Mouse (Mus musculus) spleen, adult 2 months (tissue): ENCODE measurements around the gene AU040320. TPM values are rescaled to one million over a fixed set of nuclear protein-coding genes. Genes with fewer than 3 reads are reported as not detected.

Experiments used
- DNase-seq, 2 experiments: peaks; one replicate each; pipeline versions ENCODE4 v3.0.0 to v3.0.0-alpha.2; 2012 to 2021; ENCODE audit warnings: low spot score in 2 of 2, low read depth in 1 of 2
- H3K27ac ChIP-seq: fragments of 200-500 bp; 2 replicates; pipeline ENCODE4 v1.5.1; 2012; ENCODE audit warnings: low read length, inconsistent platforms; ENCODE audit not compliant: insufficient read depth
- H3K27me3 ChIP-seq: fragments of 200-500 bp; 2 replicates; pipeline ENCODE4 v1.6.1; 2012; ENCODE audit warnings: mild to moderate bottlenecking, moderate library complexity, low read length, inconsistent platforms; ENCODE audit not compliant: control insufficient read depth, insufficient read depth
- H3K36me3 ChIP-seq: fragments of 200-500 bp; 2 replicates; pipeline ENCODE4 v1.6.1; 2012; ENCODE audit warnings: mild to moderate bottlenecking, low read length, inconsistent platforms; ENCODE audit not compliant: control insufficient read depth, insufficient read depth
- H3K4me1 ChIP-seq: fragments of 200-500 bp; 2 replicates; pipeline ENCODE4 v1.6.1; 2011; ENCODE audit warnings: inconsistent platforms; ENCODE audit not compliant: control insufficient read depth, insufficient read depth, insufficient read length
- H3K4me3 ChIP-seq: fragments of 200-500 bp; 2 replicates; pipeline ENCODE4 v1.5.1; 2011; ENCODE audit warnings: mild to moderate bottlenecking, inconsistent platforms; ENCODE audit not compliant: insufficient read depth, insufficient read length; ENCODE audit errors: extremely low read depth
- CTCF ChIP-seq: fragments of 200-500 bp; IDR thresholded peaks from 2 replicates; pipeline ENCODE4 v1.5.1; 2011; ENCODE audit warnings: mild to moderate bottlenecking, inconsistent platforms; ENCODE audit not compliant: insufficient read depth, insufficient read length, insufficient replicate concordance; ENCODE audit errors: extremely low read depth
- POLR2A ChIP-seq: fragments of 200-500 bp; IDR thresholded peaks from 2 replicates; pipeline ENCODE4 v1.6.1; 2011; ENCODE audit warnings: low read depth, low read length, inconsistent platforms
- WGBS: fragments of 180-500 bp; shearing (Covaris S2); methylation state at CpG from one replicate; pipeline ENCODE4 v1.1.7; 2018; 5-methylcytosine and 5-hydroxymethylcytosine counted together
- polyA plus RNA-seq: library from polyadenylated mRNA; depleted of rRNA; stranded (reverse); fragments of >200 nt; gene quantifications from 2 replicates; pipeline ENCODE4 v1.2.3, GENCODE M21; 2012

AU040320 gene
- polyA plus RNA-seq, 1 experiment, result 27.0 TPM

DNA sequence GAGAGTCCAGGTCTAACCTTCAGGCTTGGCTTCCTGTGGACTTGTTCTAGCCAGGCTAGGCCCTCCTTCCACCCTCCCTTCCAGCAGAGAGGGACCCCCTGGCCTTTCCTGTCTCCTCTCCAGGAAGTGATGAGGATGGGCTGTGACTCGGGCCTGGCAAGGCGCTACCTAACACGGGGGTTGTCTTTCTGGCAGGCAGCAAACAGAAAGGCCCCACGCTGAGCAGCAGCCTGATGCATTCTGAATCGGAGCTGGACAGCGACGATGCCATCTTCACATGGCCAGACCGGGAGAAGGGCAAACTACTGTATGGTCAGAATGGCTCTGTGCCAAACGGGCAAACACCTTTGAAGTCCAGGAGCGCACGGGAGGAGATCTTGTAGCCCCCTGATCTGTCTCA lies 99.6 kb downstream of the AU040320 start:
- TF ChIP-seq CTCF (no peak), POLR2A (no peak)
- no peak overlapping the region for H3K4me3 ChIP-seq
- no peaks in the 10 kb centered on the region for H3K4me1 ChIP-seq
- no peaks in the 10 kb centered on the region for H3K27me3 ChIP-seq
- no peak for DNase-seq
- 90% methylated on average over 11 of the region's 11 CpGs for WGBS
- H3K27ac ChIP-seq, result no peak overlapping the region; the same call in 1 of the 2 replicates
- peaks cover 18% of the 10 kb centered on the region for H3K36me3 ChIP-seq

DNA sequence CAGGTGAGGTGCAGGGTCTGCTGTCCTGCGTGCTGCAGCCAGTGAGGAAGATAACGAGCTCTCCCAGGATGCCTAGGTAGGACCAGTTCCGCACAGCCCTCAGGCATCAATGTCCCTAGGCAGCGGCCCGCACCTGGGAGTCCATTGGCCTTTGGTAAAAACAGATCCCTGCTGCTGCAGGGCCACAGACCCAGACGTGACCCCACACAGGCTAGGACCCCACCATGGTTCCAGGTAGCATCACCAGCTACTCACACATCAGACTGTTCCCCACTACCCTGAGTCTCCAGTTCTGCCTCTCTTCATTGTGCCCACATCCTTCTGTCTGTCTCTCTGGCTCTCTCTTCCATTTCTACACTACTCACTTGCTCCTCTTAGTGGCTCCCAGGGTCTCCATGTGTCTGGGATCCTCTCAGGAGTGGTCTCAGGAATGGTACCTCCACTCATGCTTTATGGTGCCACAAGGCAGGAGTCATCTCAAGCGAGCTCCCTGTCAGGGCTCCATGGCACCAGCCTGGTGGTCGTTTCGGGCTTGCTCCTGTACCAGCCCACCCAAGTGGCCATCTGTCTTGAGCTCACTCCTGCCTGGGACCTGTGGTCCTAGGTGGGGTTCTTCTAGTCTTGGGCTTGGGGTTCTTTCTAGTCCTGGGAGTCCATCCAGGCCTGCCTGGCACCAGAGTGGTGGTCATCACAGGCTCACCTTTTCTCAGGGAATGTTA lies 107.1 kb downstream of the AU040320 start:
- no peak for DNase-seq
- Histone ChIP-seq H3K36me3 (peaks cover 4% of the 10 kb centered on the region), H3K27me3 (no peaks in the 10 kb centered on the region), H3K4me3 (no peak overlapping the region), H3K4me1 (no peaks in the 10 kb centered on the region; the same call in 1 of the 2 replicates), H3K27ac (no peak overlapping the region)
- no peak for TF ChIP-seq POLR2A
- WGBS, result 91% methylated on average over 9 of the region's 9 CpGs

DNA sequence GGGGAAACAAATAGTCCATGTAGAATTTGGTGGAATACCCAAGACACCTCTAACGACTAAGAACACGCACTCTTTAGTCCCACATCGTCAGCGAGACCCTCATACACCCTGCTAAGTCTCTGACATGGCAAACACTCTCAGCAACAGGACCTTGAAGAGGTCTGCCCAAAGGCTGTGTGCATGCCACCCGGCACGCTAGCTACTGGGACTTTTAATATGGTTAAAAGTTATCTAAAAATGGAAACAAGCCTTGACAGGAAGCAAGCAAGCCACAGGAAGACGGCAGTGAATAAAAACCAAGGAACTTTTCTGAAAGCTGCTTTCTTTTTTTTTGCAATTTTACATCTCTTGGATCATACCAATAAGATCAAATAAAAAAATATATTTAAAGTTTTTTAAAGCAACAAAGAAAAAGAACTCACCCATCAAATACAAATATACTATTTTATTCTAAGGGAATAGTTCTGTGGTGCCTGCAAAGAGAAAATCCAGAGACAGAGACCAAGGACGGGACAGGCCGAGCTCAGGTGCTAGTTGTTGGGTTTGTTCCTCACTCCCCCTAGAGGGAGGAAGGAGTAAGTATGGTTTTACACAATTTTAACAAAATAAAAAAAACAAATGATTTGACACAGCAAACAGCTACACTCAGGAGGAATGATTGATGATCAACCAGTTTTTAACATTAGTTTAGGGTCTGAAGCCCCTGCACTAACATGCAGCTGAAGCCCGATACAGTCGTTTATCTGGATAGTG lies 108.3 kb downstream of the AU040320 start:
- no peak overlapping the region for H3K4me3 ChIP-seq
- no peak overlapping the region for H3K27ac ChIP-seq
- no peaks in the 10 kb centered on the region; the same call in 1 of the 2 replicates for H3K4me1 ChIP-seq
- no peaks in the 10 kb centered on the region for H3K27me3 ChIP-seq
- TF ChIP-seq POLR2A, result no peak
- no peak for TF ChIP-seq CTCF
- WGBS, result 17% methylated on average over 11 of the region's 11 CpGs
- peaks cover 6% of the 10 kb centered on the region for H3K36me3 ChIP-seq
- DNase-seq, result no peak

DNA sequence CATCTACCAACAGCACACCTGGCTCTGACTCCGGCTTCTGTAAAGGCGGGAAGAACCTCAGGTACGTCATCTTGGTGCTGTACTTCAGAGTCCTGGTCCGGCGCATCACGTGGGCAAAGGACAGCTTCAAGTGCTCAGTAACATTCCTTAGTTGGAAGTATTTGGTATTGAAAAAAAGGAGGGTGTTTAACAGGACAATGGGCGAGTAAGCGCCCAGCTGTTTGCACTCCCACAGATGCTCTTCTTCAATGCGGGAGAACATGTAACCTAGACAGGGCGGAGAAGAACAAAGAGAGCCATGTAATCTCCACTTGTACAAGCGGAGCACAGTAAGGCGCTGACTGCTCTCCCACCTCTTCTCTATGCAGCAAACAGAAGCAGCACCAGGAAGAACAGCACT lies 115.4 kb downstream of the AU040320 start:
- no peaks in the 10 kb centered on the region for H3K4me1 ChIP-seq
- peaks cover 5% of the 10 kb centered on the region for H3K36me3 ChIP-seq
- no peak overlapping the region for H3K4me3 ChIP-seq
- TF ChIP-seq CTCF (no peak), POLR2A (no peak)
- DNase-seq, result no peak
- no peaks in the 10 kb centered on the region for H3K27me3 ChIP-seq
- 93% methylated on average over 12 of the region's 12 CpGs for WGBS
- H3K27ac ChIP-seq, result no peak overlapping the region

DNA sequence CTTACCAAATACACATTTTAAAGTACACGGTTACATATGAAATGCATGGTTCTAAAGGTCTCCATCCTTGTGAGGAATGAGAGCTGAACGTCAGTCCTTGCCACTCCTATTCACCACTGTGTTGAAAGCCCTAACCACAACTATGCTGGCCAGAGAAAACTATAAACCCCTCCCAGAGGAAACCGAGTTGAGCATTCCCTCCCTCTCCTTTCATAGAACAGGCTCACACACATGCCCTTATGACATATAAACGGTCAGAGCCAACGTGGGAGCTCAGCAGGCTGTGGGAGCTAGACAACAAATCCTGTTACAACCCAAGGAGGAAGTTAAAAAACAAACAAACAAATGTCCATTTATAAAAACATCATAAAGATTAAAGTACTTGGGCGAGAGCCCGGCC lies 119.4 kb downstream of the AU040320 start:
- TF ChIP-seq CTCF (no peak), POLR2A (no peak)
- H3K4me1 ChIP-seq, result no peaks in the 10 kb centered on the region
- no peak for DNase-seq
- 79% methylated on average over 7 of the region's 7 CpGs for WGBS
- no peak overlapping the region for H3K4me3 ChIP-seq
- no peak overlapping the region for H3K27ac ChIP-seq
- H3K27me3 ChIP-seq, result no peaks in the 10 kb centered on the region
- peaks cover 2% of the 10 kb centered on the region; the same call in 1 of the 2 replicates for H3K36me3 ChIP-seq

DNA sequence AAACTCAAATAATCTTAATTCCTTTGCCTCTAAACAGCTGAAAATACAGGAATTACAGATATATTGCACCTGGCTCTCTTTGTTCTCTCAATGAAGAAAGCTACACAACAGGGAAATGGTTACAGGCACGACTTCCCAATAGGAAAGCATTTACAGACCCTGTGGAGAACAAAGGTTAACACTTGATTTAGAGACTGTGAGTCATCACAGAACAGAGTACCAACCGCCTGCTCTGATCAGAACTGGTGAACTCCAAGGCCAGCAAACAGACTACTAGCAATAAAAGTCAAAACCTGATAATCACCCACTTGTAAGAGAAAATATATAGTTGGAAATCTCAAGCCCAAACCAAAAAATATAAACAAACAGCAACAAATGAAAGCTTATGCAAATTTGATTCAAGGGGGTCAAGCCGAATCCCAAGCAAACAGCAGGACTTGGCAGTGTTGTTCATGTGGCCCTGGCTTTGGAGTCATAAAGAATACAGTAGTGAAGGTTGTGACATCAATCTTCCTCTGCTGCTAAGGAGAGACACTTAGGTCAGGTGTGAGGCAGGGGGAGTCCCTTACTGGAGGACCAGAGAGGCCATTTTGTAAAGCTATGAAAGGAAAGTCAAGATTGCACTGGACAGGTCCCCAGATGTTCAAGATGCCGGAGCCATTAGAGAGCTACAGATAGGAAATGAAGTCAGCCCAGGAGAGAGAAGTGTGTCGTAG lies 126.4 kb downstream of the AU040320 start:
- H3K4me1 ChIP-seq, result no peaks in the 10 kb centered on the region
- H3K27ac ChIP-seq, result no peak overlapping the region
- peaks cover 8% of the 10 kb centered on the region for H3K36me3 ChIP-seq
- WGBS, result 87% methylated on average over 5 of the region's 5 CpGs
- DNase-seq, result no peak
- no peak overlapping the region for H3K4me3 ChIP-seq
- no peaks in the 10 kb centered on the region for H3K27me3 ChIP-seq
- TF ChIP-seq CTCF (no peak), POLR2A (no peak)
